Mouse (Mus musculus) gastrocnemius, adult 2 months (tissue): ENCODE measurements around the gene Slc44a2. TPM values are rescaled to one million over a fixed set of nuclear protein-coding genes. Genes with fewer than 3 reads are reported as not detected.
"Not testable (repeated sequence)": the region's sequence is repeated elsewhere in the genome, so short reads cannot be mapped to it uniquely, and the experiment has no call there.

Experiments used
- DNase-seq: peaks from one replicate; pipeline ENCODE4 v3.0.0; 2022
- H3K27ac ChIP-seq: fragments of 200-600 bp; 2 replicates; pipeline ENCODE4 v1.8.1; 2022; ENCODE audit warnings: mild to moderate bottlenecking
- H3K4me3 ChIP-seq: fragments of 200-600 bp; 2 replicates; pipeline ENCODE4 v1.8.1; 2022; ENCODE audit warnings: mild to moderate bottlenecking, moderate library complexity
- CTCF ChIP-seq: fragments of 200-600 bp; IDR thresholded peaks from 2 replicates; pipeline ENCODE4 v1.8.1; 2022; ENCODE audit warnings: antibody characterized with exemption, mild to moderate bottlenecking, moderate library complexity
- intact Hi-C: fragments of 180-260 bp; cut with DNase I; formaldehyde crosslinking; loops from one replicate; pipeline ENCODE4 v1.15.1; 2025
- total RNA-seq, 2 experiments: library from RNA; stranded (reverse); gene quantifications; 2 replicates each; pipeline ENCODE4 v1.2.3; 2021

The Slc44a2 gene
- total RNA-seq, 2 experiments from 2014 or later: 168 to 178 TPM

DNA sequence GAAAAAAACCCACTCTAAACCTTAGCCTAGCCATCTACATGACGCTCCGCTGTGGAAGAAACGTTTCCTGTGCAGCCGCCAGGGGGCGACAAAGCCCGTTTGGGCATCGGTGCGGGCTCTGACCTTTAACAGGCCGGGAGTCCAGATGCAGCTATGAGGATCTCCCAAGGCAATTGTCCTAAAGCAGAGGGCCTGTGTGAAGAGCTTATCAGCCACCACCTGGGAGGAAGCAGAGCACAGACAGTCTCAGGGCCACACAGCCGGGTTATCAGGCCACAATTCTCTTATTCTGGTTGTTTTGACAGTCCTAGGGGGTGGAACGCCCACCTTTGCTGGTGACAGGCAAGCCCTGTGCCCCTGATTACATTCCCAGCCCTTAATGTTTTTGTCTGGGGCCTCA, 7.1 kb upstream of the Slc44a2 start:
- H3K4me3 ChIP-seq: no peak overlapping the region
- peak; percentile 93 for DNase-seq
- peak overlapping the region; percentile 56 for H3K27ac ChIP-seq
- intact Hi-C loops: loop anchor here (1.0 to 2.0 kb wide), 2 partner anchors 44 to 97 kb away; partner anchors contain the start of gene Qtrt1
- TF ChIP-seq CTCF: peak; percentile 95

DNA sequence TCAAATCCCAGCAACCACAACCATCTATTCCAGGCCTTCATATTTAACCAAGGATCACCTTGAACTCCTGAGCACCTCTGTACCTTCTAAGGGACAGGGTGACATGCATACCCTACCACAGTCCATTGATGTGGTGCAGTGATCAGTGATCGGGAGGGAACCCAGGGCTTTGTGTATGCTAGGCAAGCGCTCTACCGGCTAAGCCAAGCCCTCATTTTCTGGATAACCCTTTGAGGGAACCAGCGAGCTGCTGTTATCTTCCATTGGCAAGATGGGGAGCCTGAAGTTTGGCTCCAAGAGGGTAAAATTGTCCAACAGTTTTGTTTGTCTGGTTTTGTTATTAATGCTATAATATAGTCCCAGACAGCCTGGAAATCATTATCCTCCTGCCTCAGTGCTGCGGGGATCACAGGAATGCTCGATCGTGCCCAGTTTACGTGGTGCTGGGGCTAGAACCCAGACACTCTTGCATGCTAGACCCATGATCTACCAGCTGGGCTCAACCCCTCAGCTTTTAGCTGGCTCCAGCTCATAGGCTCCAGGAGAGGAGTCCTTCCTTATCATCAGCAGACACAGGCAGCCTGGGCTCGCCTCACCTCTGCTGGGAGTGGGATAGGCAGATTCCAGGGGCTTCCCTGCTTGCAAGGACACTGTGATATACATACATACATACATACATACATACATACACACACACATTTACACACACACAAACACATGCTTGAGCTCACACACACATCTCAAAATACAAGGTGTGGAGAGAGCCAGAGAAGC, 5.9 kb upstream of the Slc44a2 start:
- Histone ChIP-seq H3K27ac (peak overlapping the region; percentile 44), H3K4me3 (no peak overlapping the region)
- intact Hi-C loops: no loop called here
- no peak for TF ChIP-seq CTCF
- no peak for DNase-seq

DNA sequence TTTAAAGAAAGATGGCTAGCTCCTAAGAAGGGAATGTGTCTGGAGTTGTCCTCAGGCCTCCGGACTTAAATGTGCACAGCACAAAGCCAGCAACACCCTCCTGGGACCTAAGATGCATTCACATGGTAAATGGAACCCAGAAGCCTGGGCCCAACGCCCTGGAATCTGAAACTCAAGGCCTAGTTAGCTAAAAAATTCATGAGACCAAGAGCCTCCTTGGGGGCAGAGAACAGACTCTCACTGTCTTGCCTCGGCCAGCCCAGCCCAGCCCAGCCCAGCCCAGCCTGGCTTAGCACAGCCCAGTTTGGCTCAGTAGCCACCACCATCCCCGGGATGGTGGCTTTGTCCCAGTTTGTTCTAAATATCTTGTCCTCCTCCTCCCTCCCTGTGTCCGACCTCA, 5.1 kb upstream of the Slc44a2 start:
- no peak for TF ChIP-seq CTCF
- DNase-seq: peak; percentile 62
- peak overlapping the region; percentile 44 for H3K27ac ChIP-seq
- intact Hi-C loops: no loop called here
- H3K4me3 ChIP-seq: no peak overlapping the region

DNA sequence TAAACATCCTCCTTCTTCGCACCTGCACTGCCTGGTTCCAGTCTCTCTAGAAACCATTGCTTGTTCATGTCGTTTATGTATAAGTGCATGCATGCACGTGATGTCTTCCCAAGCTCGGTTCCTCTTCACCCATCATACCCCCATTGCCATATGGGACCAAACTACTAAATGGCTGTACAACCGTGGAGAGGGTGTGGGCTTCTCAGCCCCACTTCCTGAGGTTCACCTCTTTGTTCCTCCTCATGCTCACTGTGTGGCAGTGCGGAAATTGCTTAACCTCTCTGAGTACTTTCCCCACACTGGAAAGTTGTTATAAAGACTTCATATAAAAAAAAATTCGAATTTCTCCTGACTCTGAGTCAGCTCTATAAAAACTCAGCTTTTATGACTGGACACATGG, 3.8 kb upstream of the Slc44a2 start:
- H3K4me3 ChIP-seq: no peak overlapping the region
- DNase-seq: no peak
- no peak for TF ChIP-seq CTCF
- intact Hi-C loops: no loop called here
- H3K27ac ChIP-seq: no peak overlapping the region

DNA sequence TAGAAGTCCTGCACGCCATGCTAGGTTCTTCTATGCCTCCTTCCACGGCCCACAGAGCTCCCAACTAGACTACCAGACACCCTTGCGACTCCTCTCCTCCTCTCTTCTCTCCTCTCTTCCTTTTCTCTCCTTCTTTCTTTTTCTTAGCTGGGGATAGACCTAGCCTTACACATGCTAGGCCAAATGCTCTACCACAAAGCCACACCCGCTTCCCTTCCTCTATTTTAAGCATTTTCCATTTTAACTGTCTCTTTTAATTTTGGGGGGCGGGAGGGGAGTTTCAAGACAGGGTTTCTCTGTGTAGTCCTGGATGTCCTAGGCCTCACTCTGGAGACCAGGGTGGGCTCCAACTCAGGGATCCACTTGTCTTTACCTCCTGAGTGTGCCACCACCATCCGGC, 1.7 kb upstream of the Slc44a2 start:
- no peak overlapping the region for H3K4me3 ChIP-seq
- intact Hi-C loops: no loop called here
- H3K27ac ChIP-seq: no peak overlapping the region
- TF ChIP-seq CTCF: no peak
- DNase-seq: no peak

DNA sequence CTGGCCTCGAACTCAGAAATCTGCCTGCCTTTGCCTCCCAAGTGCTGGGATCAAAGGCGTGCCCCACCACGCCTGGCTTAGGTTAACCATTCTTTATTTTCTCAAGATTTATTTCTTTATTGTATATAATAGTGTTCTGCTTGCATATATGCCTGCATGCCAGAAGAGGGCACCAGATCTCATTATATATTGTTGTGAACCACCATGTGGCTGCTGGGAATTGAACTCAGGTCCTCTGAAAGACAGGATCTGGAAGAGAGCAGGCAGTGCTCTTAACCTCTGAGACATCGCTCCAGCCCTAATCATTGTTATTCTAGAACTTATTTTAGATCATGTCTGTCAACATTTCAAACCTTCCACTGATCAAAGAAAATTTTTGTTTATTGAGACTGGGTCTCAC, 995 bp upstream of the Slc44a2 start:
- TF ChIP-seq CTCF: peak; percentile 28; the same call in 1 of the 2 replicates
- intact Hi-C loops: no loop called here
- Histone ChIP-seq H3K27ac (no peak overlapping the region), H3K4me3 (no peak overlapping the region)
- no peak for DNase-seq

DNA sequence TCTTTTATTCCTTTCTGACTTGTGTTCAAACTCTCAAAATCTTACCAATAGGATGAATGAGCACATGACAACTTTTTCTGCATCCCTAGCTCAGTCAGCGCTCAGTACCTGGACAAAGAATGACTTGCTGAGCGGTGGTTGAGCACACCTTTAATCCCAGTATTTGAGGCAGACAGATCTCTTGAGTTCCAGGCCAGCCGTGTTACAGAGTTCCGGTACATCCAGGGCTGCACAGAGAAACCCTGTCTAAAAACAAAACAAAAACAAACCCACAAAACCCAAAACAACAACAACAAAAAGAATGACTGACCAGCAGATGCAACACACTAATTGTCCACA, 249 bp upstream of the Slc44a2 start:
- intact Hi-C loops: loop anchor here (2.0 kb wide), 1 partner anchor 17 kb away; no protein-coding TSS in a partner anchor

DNA sequence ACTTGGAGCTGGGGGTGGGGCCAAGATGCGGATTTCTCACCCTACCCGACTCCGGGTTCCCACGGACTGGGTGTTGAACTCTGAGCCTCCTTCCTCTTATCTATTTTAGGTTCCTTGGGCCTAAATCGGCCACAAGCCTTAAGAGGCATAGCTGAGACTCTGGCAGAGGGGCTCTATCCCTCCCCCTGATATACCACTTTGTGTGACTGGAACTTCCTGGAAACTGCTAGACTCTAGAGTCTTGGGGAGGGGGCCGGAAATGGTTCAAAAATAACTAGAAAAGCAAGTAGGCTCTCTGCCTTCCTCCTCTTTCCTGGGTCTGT, 976 bp downstream of the Slc44a2 start:
- Histone ChIP-seq H3K4me3 (peak overlapping the region; percentile 90), H3K27ac (peak overlapping the region; percentile 92)
- peak; percentile 55 for DNase-seq
- no peak for TF ChIP-seq CTCF
- intact Hi-C loops: loop anchor here (2.0 kb wide), 1 partner anchor 15 kb away; no protein-coding TSS in a partner anchor

More for the DNA sequence above, 249 bp upstream of the Slc44a2 start:
- no peak for DNase-seq
- peak; percentile 10; the same call in 1 of the 2 replicates for TF ChIP-seq CTCF
- peak overlapping the region; percentile 92 for H3K27ac ChIP-seq
- H3K4me3 ChIP-seq: peak overlapping the region; percentile 90

DNA sequence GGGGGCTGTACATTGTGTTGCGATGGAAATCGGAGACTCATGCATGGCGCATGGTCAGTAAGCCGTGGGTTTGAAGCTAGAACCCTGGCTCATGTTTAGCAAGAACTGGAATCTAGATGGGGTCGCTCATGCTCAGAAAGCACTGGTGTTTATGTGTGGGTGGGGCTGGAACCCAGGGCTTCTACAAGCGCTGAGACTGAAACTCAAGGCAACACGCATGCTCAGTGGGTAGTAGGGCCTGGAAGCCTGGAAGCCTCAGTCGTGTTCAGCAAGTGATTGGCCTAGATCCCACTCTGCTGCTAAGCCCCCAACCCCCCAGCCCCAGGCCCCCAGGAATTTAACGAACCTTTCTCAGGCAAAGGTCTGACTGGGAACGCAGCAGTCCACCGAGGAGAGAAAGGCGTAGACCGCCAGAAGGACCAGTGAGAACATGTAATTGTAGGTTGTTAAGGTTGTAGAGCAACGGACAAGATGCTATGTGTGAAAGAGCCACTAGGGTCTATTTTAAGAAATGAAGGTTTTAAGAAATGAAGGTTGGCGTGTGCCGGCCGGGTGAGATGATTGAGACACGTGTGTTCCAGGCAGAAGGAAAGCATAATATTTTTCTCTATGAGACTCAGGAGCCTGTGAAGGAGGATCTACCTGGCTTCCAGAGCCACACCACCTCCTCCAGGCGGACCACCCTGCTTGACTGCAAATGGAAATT, 1.9 kb downstream of the Slc44a2 start:
- intact Hi-C loops: no loop called here
- peak overlapping the region; percentile 92 for H3K27ac ChIP-seq
- no peak for DNase-seq
- no peak; the same call in 1 of the 2 replicates for TF ChIP-seq CTCF
- H3K4me3 ChIP-seq: peak overlapping the region; percentile 90

DNA sequence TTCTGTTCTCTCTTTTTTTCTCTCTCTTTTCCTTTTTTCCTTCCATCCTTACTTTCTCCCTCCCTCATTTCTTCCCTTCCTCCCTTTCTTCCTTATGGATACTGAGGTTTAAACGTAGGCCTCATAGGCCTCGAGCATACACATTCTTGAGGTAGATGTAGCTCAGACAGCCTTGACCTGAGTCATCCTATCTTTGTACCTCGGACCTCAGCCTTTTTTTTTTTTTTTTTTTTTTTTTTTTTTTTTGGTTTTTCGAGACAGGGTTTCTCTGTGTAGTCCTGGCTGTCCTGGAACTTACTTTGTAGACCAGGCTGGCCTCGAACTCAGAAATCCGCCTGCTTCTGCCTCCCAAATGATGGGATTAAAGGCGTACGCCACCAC, 2.4 kb downstream of the Slc44a2 start:
- intact Hi-C loops, DNase-seq, H3K4me3 ChIP-seq: not testable (repeated sequence)
- H3K27ac ChIP-seq: peak overlapping the region; percentile 92

DNA sequence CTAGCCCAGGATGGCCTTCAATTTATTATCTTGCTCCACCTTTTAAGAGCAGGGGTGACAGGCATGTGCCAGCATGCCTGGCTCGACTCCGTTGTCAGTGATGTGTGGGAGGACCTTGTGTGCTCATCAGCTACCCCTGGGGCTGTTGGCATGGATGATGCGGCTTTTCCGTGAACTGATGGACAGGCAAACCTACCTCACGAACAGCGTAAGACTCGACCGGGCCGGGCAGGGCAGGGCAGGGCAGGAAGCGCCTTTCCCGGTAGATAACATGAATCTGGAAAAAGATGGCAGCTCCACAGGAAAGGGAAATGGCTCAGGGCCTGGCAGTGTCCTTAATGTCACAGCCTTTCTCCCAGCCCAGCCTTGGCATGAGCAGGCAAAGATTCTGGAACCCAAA, 3.8 kb downstream of the Slc44a2 start:
- TF ChIP-seq CTCF: no peak
- H3K27ac ChIP-seq: peak overlapping the region; percentile 92
- DNase-seq: no peak
- no peak overlapping the region for H3K4me3 ChIP-seq
- intact Hi-C loops: no loop called here

DNA sequence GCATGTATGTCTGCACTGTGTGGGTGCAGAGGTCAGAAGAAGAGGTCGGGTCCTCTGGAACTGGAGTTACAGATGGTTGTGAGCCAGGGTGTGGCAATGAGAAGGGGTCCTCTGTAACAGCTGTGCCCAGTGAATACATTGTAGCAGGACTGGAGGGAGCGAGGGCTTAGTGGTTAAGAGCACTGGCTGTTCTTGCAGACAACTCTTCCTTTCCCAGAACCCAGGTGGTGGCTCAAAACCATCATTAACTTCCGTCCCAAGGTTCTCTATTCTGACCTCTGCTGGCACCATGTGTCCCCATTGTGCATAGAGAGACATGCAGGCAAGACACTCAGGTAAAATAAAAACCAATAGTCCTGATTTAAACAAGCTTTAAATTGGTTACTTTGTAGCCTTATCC, 7.1 kb downstream of the Slc44a2 start:
- no peak for DNase-seq
- Histone ChIP-seq H3K4me3 (no peak overlapping the region), H3K27ac (peak overlapping the region; percentile 78)
- intact Hi-C loops: no loop called here
- no peak for TF ChIP-seq CTCF

DNA sequence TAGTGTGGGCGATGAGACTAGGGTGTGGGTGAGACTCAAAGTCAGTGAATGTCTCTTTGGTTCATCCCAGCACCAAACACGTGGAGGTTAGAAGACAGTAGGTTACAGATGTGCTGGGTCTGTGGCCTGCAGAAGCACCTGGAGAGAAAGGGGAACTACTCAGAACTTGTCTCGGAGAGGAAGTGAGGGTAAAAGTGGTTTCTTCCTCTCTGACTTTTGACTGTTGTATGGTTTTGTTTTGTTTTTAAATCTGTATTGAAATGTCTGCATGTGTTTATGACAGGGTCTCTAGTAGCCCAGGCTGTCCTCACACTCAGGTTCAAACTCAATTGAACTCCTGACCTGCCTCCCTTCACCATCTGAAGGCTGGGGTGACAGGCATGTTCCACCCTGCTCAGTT, 7.5 kb downstream of the Slc44a2 start:
- H3K27ac ChIP-seq: peak overlapping the region; percentile 78
- intact Hi-C loops: no loop called here
- no peak for TF ChIP-seq CTCF
- no peak overlapping the region for H3K4me3 ChIP-seq
- no peak for DNase-seq

DNA sequence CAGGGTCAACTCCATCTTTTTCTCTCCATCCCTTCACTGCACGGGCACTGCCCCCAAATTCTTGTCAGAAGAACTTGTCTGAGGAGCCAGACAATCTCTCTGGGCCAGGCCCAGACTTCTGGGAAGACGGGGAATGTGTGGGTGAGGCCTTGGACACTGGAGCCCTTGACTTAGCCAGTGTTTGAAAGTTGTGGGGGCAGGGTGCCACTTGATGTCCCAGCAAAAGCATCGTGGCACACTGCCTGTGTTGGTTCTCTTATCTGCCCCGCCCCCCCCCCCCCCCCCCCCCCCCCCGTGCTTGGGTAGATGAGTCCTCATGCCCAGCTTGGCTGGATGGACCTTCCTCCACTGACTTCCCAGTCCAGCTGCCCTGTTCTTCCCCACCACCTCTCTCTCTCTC, 8.5 kb downstream of the Slc44a2 start:
- no peak overlapping the region for H3K4me3 ChIP-seq
- peak overlapping the region; percentile 78 for H3K27ac ChIP-seq
- no peak for TF ChIP-seq CTCF
- DNase-seq: peak; percentile 77
- intact Hi-C loops: no loop called here
